Mouse (Mus musculus): ENCODE data around the gene Cacng5. TPM values are rescaled to one million over a fixed set of nuclear protein-coding genes. Genes with fewer than 3 reads are reported as not detected.

Cacng5 gene
- not detected in 2 replicates for polyA plus RNA-seq (2014; fragmentation: Nextera tagmentation; extraction: Ambion mirVana)

GRCm38 (mm10) chr11:107914634-107915226 is at the start of gene Cacng5:
TSS of gene Cacng5 (minus strand) at chr11:107915055.
- H3K9me3 ChIP-seq (replicated peaks; ENCODE audit: control insufficient read depth, low read length), result no peaks in the 10 kb centered on the region
- 0 out of 2 replicates have a peak within 1 kb of the TSS, but pooled peaks have one; percentile 36 for H3K9ac ChIP-seq (ENCODE audit: low read depth, low read length)
- no peaks in the 10 kb centered on the region for H3K36me3 ChIP-seq (ENCODE audit: control insufficient read depth, insufficient read depth, low read length)
- H3K4me3 ChIP-seq (ENCODE audit: low read depth, low read length), result peak within 1 kb of the TSS; percentile 43
- peaks cover 38% of the 10 kb centered on the region for H3K27me3 ChIP-seq (ENCODE audit: control insufficient read depth, insufficient read depth, low read length)
- H3K4me2 ChIP-seq, result peak within 1 kb of the TSS; percentile 62
- no peak for ATAC-seq (replicated peaks; ENCODE audit: insufficient number of reproducible peaks, low FRiP score, low TSS enrichment)
- H3K27ac ChIP-seq (ENCODE audit: low read depth, low read length), result no peak within 1 kb of the TSS
- WGBS (ENCODE audit: insufficient replicate concordance), result 5% methylated on average over 36 of the region's 36 CpGs
- H3K4me1 ChIP-seq (ENCODE audit: control insufficient read depth, insufficient read depth, low read length), result no peaks in the 10 kb centered on the region

DNA sequence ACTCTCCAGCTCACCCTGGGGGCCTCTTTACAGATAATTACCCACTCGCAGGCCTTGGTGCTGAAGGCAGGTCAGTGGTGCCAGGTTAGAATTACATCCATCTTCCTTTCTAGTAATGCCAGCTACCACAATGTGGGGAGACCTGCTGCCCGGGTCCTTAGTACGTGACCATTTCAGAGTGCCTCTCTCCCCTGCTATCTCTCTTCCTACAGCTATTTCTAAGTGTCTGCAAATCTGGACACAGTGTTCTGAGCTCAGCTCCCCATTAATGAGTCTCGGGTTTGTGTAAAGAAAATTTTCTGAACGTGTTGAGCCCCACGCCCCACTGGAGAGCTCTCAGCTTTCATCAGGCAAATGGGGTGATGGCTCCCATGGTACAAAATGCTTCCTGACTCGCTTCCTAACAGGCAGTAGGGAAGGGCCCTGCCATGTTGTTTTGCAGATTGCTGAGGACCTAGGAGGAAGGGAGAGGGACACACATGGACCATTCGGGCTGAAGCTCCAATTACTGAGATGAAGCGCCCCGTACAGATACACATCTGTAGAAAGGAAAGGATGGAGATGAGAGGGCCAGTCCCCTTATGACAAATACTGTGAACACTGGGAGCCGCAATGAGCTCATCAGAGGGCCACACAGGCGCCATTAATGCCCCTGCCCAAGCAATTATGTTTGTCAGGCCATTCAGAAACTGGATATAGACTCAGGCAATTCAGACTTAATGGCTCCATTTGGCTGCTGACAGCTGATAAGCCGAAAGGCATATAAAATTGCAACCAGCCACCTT is 42.9 kb upstream of the Cacng5 start:
- ATAC-seq (replicated peaks; ENCODE audit: insufficient number of reproducible peaks, low FRiP score, low TSS enrichment), result no peak
- Histone ChIP-seq H3K4me1 (ENCODE audit: control insufficient read depth, insufficient read depth, low read length) (no peaks in the 10 kb centered on the region), H3K4me3 (ENCODE audit: low read depth, low read length) (no peak overlapping the region), H3K4me2 (no peak overlapping the region), H3K27me3 (ENCODE audit: control insufficient read depth, insufficient read depth, low read length) (no peaks in the 10 kb centered on the region), H3K27ac (ENCODE audit: low read depth, low read length) (no peak overlapping the region), H3K9ac (ENCODE audit: low read depth, low read length) (no peak overlapping the region), H3K36me3 (ENCODE audit: control insufficient read depth, insufficient read depth, low read length) (no peaks in the 10 kb centered on the region), H3K9me3 (replicated peaks; ENCODE audit: control insufficient read depth, low read length) (0 out of 2 replicates have a peak, but pooled peaks cover 3% of the 10 kb centered on the region)
- WGBS (ENCODE audit: insufficient replicate concordance), result 83% methylated on average over 13 of the region's 13 CpGs

- WGBS (ENCODE audit: insufficient replicate concordance), result 82% methylated on average over 10 of the region's 10 CpGs
- H3K4me3 ChIP-seq (ENCODE audit: low read depth, low read length), result no peak overlapping the region
- H3K27ac ChIP-seq (ENCODE audit: low read depth, low read length), result no peak overlapping the region
- no peak overlapping the region for H3K4me2 ChIP-seq
- H3K9ac ChIP-seq (ENCODE audit: low read depth, low read length), result no peak overlapping the region
- no peak for ATAC-seq (replicated peaks; ENCODE audit: insufficient number of reproducible peaks, low FRiP score, low TSS enrichment)
- 0 out of 2 replicates have a peak, but pooled peaks cover 3% of the 10 kb centered on the region for H3K9me3 ChIP-seq (replicated peaks; ENCODE audit: control insufficient read depth, low read length)
- H3K36me3 ChIP-seq (ENCODE audit: control insufficient read depth, insufficient read depth, low read length), result 0 out of 2 replicates have a peak, but pooled peaks cover 4% of the 10 kb centered on the region
- no peaks in the 10 kb centered on the region for H3K27me3 ChIP-seq (ENCODE audit: control insufficient read depth, insufficient read depth, low read length)
- no peaks in the 10 kb centered on the region for H3K4me1 ChIP-seq (ENCODE audit: control insufficient read depth, insufficient read depth, low read length)
Measured at GRCm38 (mm10) chr11:107955191-107956062, 40.6 kb upstream of the Cacng5 start.

DNA sequence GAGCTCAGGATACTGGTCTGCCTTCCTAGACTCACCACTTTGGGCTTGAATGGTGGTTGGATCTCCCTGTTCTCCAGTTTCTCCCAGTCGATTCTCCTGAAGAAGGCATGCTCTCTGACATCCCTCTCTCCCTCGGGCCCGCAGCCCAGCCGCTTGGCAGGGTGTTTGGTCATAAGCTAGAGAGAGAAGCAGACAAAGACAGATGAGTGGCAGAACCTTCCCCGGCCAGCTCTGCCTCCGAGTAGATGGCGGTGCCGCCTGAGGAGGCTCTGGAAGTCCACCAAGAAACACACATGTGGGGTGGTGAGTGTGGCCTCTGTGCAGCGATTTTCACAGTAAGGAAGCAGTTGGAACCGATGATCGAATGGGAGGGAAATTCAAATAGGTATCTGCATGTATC is 36.6 kb upstream of the Cacng5 start:
- Histone ChIP-seq H3K9me3 (replicated peaks; ENCODE audit: control insufficient read depth, low read length) (no peaks in the 10 kb centered on the region), H3K27me3 (ENCODE audit: control insufficient read depth, insufficient read depth, low read length) (no peaks in the 10 kb centered on the region), H3K36me3 (ENCODE audit: control insufficient read depth, insufficient read depth, low read length) (0 out of 2 replicates have a peak, but pooled peaks cover 4% of the 10 kb centered on the region), H3K27ac (ENCODE audit: low read depth, low read length) (no peak overlapping the region), H3K4me2 (no peak overlapping the region), H3K9ac (ENCODE audit: low read depth, low read length) (no peak overlapping the region), H3K4me3 (ENCODE audit: low read depth, low read length) (no peak overlapping the region), H3K4me1 (ENCODE audit: control insufficient read depth, insufficient read depth, low read length) (no peaks in the 10 kb centered on the region)
- no peak for ATAC-seq (replicated peaks; ENCODE audit: insufficient number of reproducible peaks, low FRiP score, low TSS enrichment)
- WGBS (ENCODE audit: insufficient replicate concordance), result 89% methylated on average over 11 of the region's 11 CpGs

DNA sequence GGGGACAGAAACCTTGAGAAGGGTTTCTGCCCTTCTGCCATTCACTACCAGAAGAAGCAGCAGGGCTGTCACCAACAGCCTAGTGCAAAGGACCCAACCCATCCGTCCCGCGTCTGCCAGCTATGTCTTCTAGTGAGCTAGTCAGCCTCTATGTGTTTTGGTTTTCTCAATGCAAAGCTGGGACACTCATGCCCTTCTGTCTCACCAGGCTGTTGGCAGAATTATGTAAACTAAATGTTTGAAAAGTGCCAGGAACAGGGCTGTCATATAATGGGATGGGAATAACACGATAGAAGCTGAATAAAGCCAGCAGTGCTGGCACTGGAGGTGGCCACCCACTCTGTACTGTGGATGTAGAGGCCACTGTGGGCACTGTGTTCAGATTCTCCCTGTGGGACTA is 35.8 kb upstream of the Cacng5 start:
- 97% methylated on average over 4 of the region's 4 CpGs for WGBS (ENCODE audit: insufficient replicate concordance)
- H3K36me3 ChIP-seq (ENCODE audit: control insufficient read depth, insufficient read depth, low read length), result 0 out of 2 replicates have a peak, but pooled peaks cover 4% of the 10 kb centered on the region
- ATAC-seq (replicated peaks; ENCODE audit: insufficient number of reproducible peaks, low FRiP score, low TSS enrichment), result no peak

DNA sequence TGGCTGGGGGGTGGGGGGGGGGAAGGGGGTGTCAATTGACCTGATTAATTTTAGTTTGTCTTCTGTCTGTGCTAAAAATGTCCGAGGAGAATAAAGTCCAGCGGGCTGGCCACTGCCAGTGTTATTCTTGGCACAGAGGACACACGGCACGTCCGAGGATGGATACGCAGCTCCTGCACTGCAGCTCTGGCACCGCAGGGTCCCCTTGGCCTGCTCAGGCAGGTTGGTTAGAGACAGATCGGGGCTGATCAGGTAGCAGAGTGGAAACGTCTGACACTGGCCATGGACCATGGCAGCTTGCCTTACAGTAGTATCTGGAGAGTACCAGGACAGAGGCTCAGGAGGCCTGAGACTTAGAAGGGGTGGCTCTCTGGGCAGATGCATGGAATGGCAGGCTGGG is 35.4 kb upstream of the Cacng5 start:
- Histone ChIP-seq H3K36me3 (ENCODE audit: control insufficient read depth, insufficient read depth, low read length) (0 out of 2 replicates have a peak, but pooled peaks cover 4% of the 10 kb centered on the region), H3K9me3 (replicated peaks; ENCODE audit: control insufficient read depth, low read length) (no peaks in the 10 kb centered on the region), H3K4me2 (no peak overlapping the region), H3K4me1 (ENCODE audit: control insufficient read depth, insufficient read depth, low read length) (no peaks in the 10 kb centered on the region), H3K4me3 (ENCODE audit: low read depth, low read length) (no peak overlapping the region), H3K9ac (ENCODE audit: low read depth, low read length) (no peak overlapping the region), H3K27ac (ENCODE audit: low read depth, low read length) (no peak overlapping the region), H3K27me3 (ENCODE audit: control insufficient read depth, insufficient read depth, low read length) (no peaks in the 10 kb centered on the region)
- ATAC-seq (replicated peaks; ENCODE audit: insufficient number of reproducible peaks, low FRiP score, low TSS enrichment), result no peak
- WGBS (ENCODE audit: insufficient replicate concordance), result 58% methylated on average over 9 of the region's 9 CpGs

More for the DNA sequence above, 35.8 kb upstream of the Cacng5 start:
- Histone ChIP-seq H3K4me2 (no peak overlapping the region), H3K9me3 (replicated peaks; ENCODE audit: control insufficient read depth, low read length) (no peaks in the 10 kb centered on the region), H3K27me3 (ENCODE audit: control insufficient read depth, insufficient read depth, low read length) (no peaks in the 10 kb centered on the region), H3K27ac (ENCODE audit: low read depth, low read length) (no peak overlapping the region), H3K4me3 (ENCODE audit: low read depth, low read length) (no peak overlapping the region), H3K4me1 (ENCODE audit: control insufficient read depth, insufficient read depth, low read length) (no peaks in the 10 kb centered on the region), H3K9ac (ENCODE audit: low read depth, low read length) (no peak overlapping the region)

- 87% methylated on average over 1 of the region's 1 CpGs for WGBS (ENCODE audit: insufficient replicate concordance)
Measured at GRCm38 (mm10) chr11:107947951-107948350, 33.1 kb upstream of the Cacng5 start.

GRCm38 (mm10) chr11:107946823-107947222 is 32.0 kb upstream of the Cacng5 start:
- Histone ChIP-seq H3K9me3 (replicated peaks; ENCODE audit: control insufficient read depth, low read length) (0 out of 2 replicates have a peak, but pooled peaks cover 2% of the 10 kb centered on the region), H3K4me2 (no peak overlapping the region), H3K4me1 (ENCODE audit: control insufficient read depth, insufficient read depth, low read length) (no peaks in the 10 kb centered on the region), H3K27me3 (ENCODE audit: control insufficient read depth, insufficient read depth, low read length) (no peaks in the 10 kb centered on the region), H3K27ac (ENCODE audit: low read depth, low read length) (no peak overlapping the region), H3K9ac (ENCODE audit: low read depth, low read length) (no peak overlapping the region), H3K36me3 (ENCODE audit: control insufficient read depth, insufficient read depth, low read length) (0 out of 2 replicates have a peak, but pooled peaks cover 7% of the 10 kb centered on the region), H3K4me3 (ENCODE audit: low read depth, low read length) (no peak overlapping the region)
- WGBS (ENCODE audit: insufficient replicate concordance), result 70% methylated on average over 5 of the region's 5 CpGs
- ATAC-seq (replicated peaks; ENCODE audit: insufficient number of reproducible peaks, low FRiP score, low TSS enrichment), result no peak

More at GRCm38 (mm10) chr11:107947951-107948350, 33.1 kb upstream of the Cacng5 start:
- H3K9me3 ChIP-seq (replicated peaks; ENCODE audit: control insufficient read depth, low read length), result 0 out of 2 replicates have a peak, but pooled peaks cover 2% of the 10 kb centered on the region
- no peak overlapping the region for H3K27ac ChIP-seq (ENCODE audit: low read depth, low read length)
- no peaks in the 10 kb centered on the region for H3K4me1 ChIP-seq (ENCODE audit: control insufficient read depth, insufficient read depth, low read length)
- H3K4me3 ChIP-seq (ENCODE audit: low read depth, low read length), result no peak overlapping the region
- H3K36me3 ChIP-seq (ENCODE audit: control insufficient read depth, insufficient read depth, low read length), result 0 out of 2 replicates have a peak, but pooled peaks cover 7% of the 10 kb centered on the region
- ATAC-seq (replicated peaks; ENCODE audit: insufficient number of reproducible peaks, low FRiP score, low TSS enrichment), result no peak
- no peak overlapping the region for H3K9ac ChIP-seq (ENCODE audit: low read depth, low read length)
- H3K27me3 ChIP-seq (ENCODE audit: control insufficient read depth, insufficient read depth, low read length), result no peaks in the 10 kb centered on the region
- no peak overlapping the region for H3K4me2 ChIP-seq
